Mouse (Mus musculus): ENCODE results near the gene Man1b1. TPM values are rescaled to one million over a fixed set of nuclear protein-coding genes. Genes with fewer than 3 reads are reported as not detected.
A peak's percentile ranks its signal among the peaks of the same experiment; 100 is the strongest.

Gene Man1b1
- polyA plus RNA-seq, 2 experiments = 35.3 to 70.2 TPM

- 0% methylated on average over 47 of the region's 54 CpGs for WGBS
These were observed 33.1 kb downstream of the Man1b1 start, which contains the start of gene Uap1l1 for GRCm38 (mm10) chr2:25365091-25365761. Gene Uap1l1 (minus strand): TSS chr2:25365682.

GRCm38 (mm10) chr2:25369996-25370395, 37.9 kb downstream of the Man1b1 start:
- ATAC-seq (ENCODE audit: low FRiP score, low read depth) (no peak), DNase-seq (ENCODE audit: low spot score) (no peak)
- no peaks in the 10 kb centered on the region for H3K27me3 ChIP-seq (ENCODE audit: control insufficient read depth, insufficient read depth, low read length)
- no peaks in the 10 kb centered on the region for H3K9me3 ChIP-seq (ENCODE audit: control insufficient read depth, low read length)
- no peak overlapping the region for H3K9ac ChIP-seq (ENCODE audit: low read depth, low read length, severe bottlenecking)
- H3K4me2 ChIP-seq (replicated peaks; ENCODE audit: low read depth, low read length, severe bottlenecking) = no peak overlapping the region
- TF ChIP-seq POLR2A (IDR thresholded peaks at IDR 0.05; ENCODE audit: borderline replicate concordance, extremely low read depth, insufficient read depth, insufficient read length) = no peak
- no peak overlapping the region for H3K4me3 ChIP-seq (replicated peaks; ENCODE audit: low read length)
- no peaks in the 10 kb centered on the region for H3K36me3 ChIP-seq (ENCODE audit: control insufficient read depth, insufficient read depth, low read length)
- H3K27ac ChIP-seq (replicated peaks; ENCODE audit: low read depth, low read length) = no peak overlapping the region
- peaks cover 21% of the 10 kb centered on the region for H3K4me1 ChIP-seq (ENCODE audit: control insufficient read depth, insufficient read depth, low read length)
- WGBS = 91% methylated on average over 3 of the region's 3 CpGs

More at GRCm38 (mm10) chr2:25365091-25365761, 33.1 kb downstream of the Man1b1 start, which contains the start of gene Uap1l1:
- no peaks in the 10 kb centered on the region for H3K9me3 ChIP-seq (ENCODE audit: control insufficient read depth, low read length)
- DNase-seq (ENCODE audit: low spot score) (peak; percentile 66), ATAC-seq (ENCODE audit: low FRiP score, low read depth) (peak; percentile 71)
- H3K4me3 ChIP-seq (replicated peaks; ENCODE audit: low read length) = peak within 1 kb of the TSS; percentile 60
- no peak for TF ChIP-seq POLR2A (IDR thresholded peaks at IDR 0.05; ENCODE audit: borderline replicate concordance, extremely low read depth, insufficient read depth, insufficient read length)
- peak within 1 kb of the TSS; percentile 66 for H3K9ac ChIP-seq (ENCODE audit: low read depth, low read length, severe bottlenecking)
- 0 out of 2 replicates have a peak, but pooled peaks cover 3% of the 10 kb centered on the region for H3K27me3 ChIP-seq (ENCODE audit: control insufficient read depth, insufficient read depth, low read length)
- no peak within 1 kb of the TSS for H3K27ac ChIP-seq (replicated peaks; ENCODE audit: low read depth, low read length)
- H3K36me3 ChIP-seq (ENCODE audit: control insufficient read depth, insufficient read depth, low read length) = no peaks in the 10 kb centered on the region
- no peaks in the 10 kb centered on the region; the same call in 1 of the 2 replicates for H3K4me1 ChIP-seq (ENCODE audit: control insufficient read depth, insufficient read depth, low read length)
- peak within 1 kb of the TSS; percentile 99 for H3K4me2 ChIP-seq (replicated peaks; ENCODE audit: low read depth, low read length, severe bottlenecking)

GRCm38 (mm10) chr2:25371764-25372643, 39.9 kb downstream of the Man1b1 start, which contains the start of gene Sapcd2:
Gene Sapcd2 (plus strand): TSS chr2:25372321.
- no peak for TF ChIP-seq POLR2A (IDR thresholded peaks at IDR 0.05; ENCODE audit: borderline replicate concordance, extremely low read depth, insufficient read depth, insufficient read length)
- H3K27ac ChIP-seq (replicated peaks; ENCODE audit: low read depth, low read length) = peak within 1 kb of the TSS; percentile 73
- WGBS = 1% methylated on average over 65 of the region's 65 CpGs
- H3K9me3 ChIP-seq (ENCODE audit: control insufficient read depth, low read length) = no peaks in the 10 kb centered on the region
- H3K4me1 ChIP-seq (ENCODE audit: control insufficient read depth, insufficient read depth, low read length) = peaks cover 21% of the 10 kb centered on the region
- H3K27me3 ChIP-seq (ENCODE audit: control insufficient read depth, insufficient read depth, low read length) = no peaks in the 10 kb centered on the region
- peak within 1 kb of the TSS; percentile 54 for H3K9ac ChIP-seq (ENCODE audit: low read depth, low read length, severe bottlenecking)
- ATAC-seq (ENCODE audit: low FRiP score, low read depth) (peak; percentile 94), DNase-seq (ENCODE audit: low spot score) (peak; percentile 94)
- peak within 1 kb of the TSS; percentile 70 for H3K4me3 ChIP-seq (replicated peaks; ENCODE audit: low read length)
- H3K4me2 ChIP-seq (replicated peaks; ENCODE audit: low read depth, low read length, severe bottlenecking) = peak within 1 kb of the TSS; percentile 96
- peaks cover 15% of the 10 kb centered on the region for H3K36me3 ChIP-seq (ENCODE audit: control insufficient read depth, insufficient read depth, low read length)

GRCm38 (mm10) chr2:25372644-25373391, 40.7 kb downstream of the Man1b1 start:
- Histone ChIP-seq H3K9ac (ENCODE audit: low read depth, low read length, severe bottlenecking) (peak overlapping the region; percentile 54), H3K4me3 (replicated peaks; ENCODE audit: low read length) (peak overlapping the region; percentile 70), H3K4me2 (replicated peaks; ENCODE audit: low read depth, low read length, severe bottlenecking) (peak overlapping the region; percentile 96), H3K36me3 (ENCODE audit: control insufficient read depth, insufficient read depth, low read length) (peaks cover 22% of the 10 kb centered on the region), H3K9me3 (ENCODE audit: control insufficient read depth, low read length) (no peaks in the 10 kb centered on the region), H3K27ac (replicated peaks; ENCODE audit: low read depth, low read length) (no peak overlapping the region), H3K27me3 (ENCODE audit: control insufficient read depth, insufficient read depth, low read length) (no peaks in the 10 kb centered on the region), H3K4me1 (ENCODE audit: control insufficient read depth, insufficient read depth, low read length) (peaks cover 21% of the 10 kb centered on the region)
- WGBS = 3% methylated on average over 42 of the region's 42 CpGs
- ATAC-seq (ENCODE audit: low FRiP score, low read depth) (no peak), DNase-seq (ENCODE audit: low spot score) (no peak)
- TF ChIP-seq POLR2A (IDR thresholded peaks at IDR 0.05; ENCODE audit: borderline replicate concordance, extremely low read depth, insufficient read depth, insufficient read length) = no peak
